Mouse (Mus musculus) thymus, adult 2 months (tissue): Measurements from ENCODE around the gene Nrap.
"Not testable (repeated sequence)": the region's sequence is repeated elsewhere in the genome, so short reads cannot be mapped to it uniquely, and the experiment has no call there.

Experiments used
- CTCF ChIP-seq: fragments of 200-500 bp; IDR thresholded peaks from 2 replicates; pipeline ENCODE4 v1.5.1; 2012; ENCODE audit warnings: mild to moderate bottlenecking, control low read depth, low read length, moderate library complexity, borderline replicate concordance; ENCODE audit not compliant: control insufficient read depth, poor library complexity, insufficient read depth; ENCODE audit errors: extremely low read depth
- POLR2A ChIP-seq: fragments of 200-500 bp; IDR thresholded peaks from 2 replicates; pipeline ENCODE4 v1.6.1; 2012; ENCODE audit warnings: mild to moderate bottlenecking, low read length, control low read depth, moderate library complexity; ENCODE audit not compliant: control insufficient read depth, poor library complexity, insufficient read depth; ENCODE audit errors: extremely low read depth

DNA sequence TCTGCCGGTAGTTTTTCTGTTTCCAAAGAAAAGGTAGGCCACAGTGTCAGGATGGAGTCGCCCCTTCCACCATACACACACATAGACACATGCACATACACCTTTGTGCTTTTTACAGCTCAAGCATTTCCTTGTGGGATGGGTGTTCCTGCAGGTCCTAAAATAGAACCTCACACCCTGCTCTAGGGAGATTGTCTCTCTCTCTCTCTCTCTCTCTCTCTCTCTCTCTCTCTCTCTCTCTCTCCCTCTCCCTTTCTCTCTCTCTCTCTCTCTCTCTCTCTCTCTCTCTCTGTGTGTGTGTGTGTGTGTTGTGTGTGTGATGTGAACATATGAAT, 32.5 kb downstream of the Nrap start:
- not testable (repeated sequence) for TF ChIP-seq POLR2A, CTCF
